Mouse (Mus musculus) WW6 (cell line): ENCODE measurements at regions not wholly inside any gene's neighbourhood (a gene's known extent, or its start where the extent isn't known, plus 50 kb on each side); places are given as distances from the start of the nearest gene placed in this dataset.
"Not testable (repeated sequence)": the region's sequence is repeated elsewhere in the genome, so short reads cannot be mapped to it uniquely, and the experiment has no call there.

ENCODE experiments used
- DNase-seq: peaks from one replicate; pipeline ENCODE4 v3.0.0-alpha.2; 2013; ENCODE audit warnings: low read depth, low spot score

GRCm38 (mm10) chr17:48672749-48673148 lies 218.0 kb downstream of the Unc5cl start:
- no peak for DNase-seq

- no peak for DNase-seq
Observed at GRCm38 (mm10) chr17:48678216-48678832, 223.6 kb downstream of the Unc5cl start.

- no peak for DNase-seq
Observed at GRCm38 (mm10) chr17:48680331-48680730, 225.6 kb downstream of the Unc5cl start.

- DNase-seq = no peak
Observed at GRCm38 (mm10) chr17:48688944-48689343, 234.2 kb downstream of the Unc5cl start.

GRCm38 (mm10) chr17:48698456-48698855 lies 233.7 kb upstream of the Lrfn2 start:
- DNase-seq = no peak

GRCm38 (mm10) chr17:48700591-48700990 lies 231.6 kb upstream of the Lrfn2 start:
- DNase-seq = peak; percentile 43

GRCm38 (mm10) chr17:48720506-48720905 lies 211.7 kb upstream of the Lrfn2 start:
- no peak for DNase-seq

- no peak for DNase-seq
Observed at GRCm38 (mm10) chr17:48723286-48723685, 208.9 kb upstream of the Lrfn2 start.

- no peak for DNase-seq
Observed at GRCm38 (mm10) chr17:48724513-48725112, 207.6 kb upstream of the Lrfn2 start.

GRCm38 (mm10) chr17:48726460-48726859 lies 205.7 kb upstream of the Lrfn2 start:
- DNase-seq = no peak

GRCm38 (mm10) chr17:48733801-48734200 lies 198.4 kb upstream of the Lrfn2 start:
- DNase-seq = no peak

GRCm38 (mm10) chr17:48737181-48737580 lies 195.0 kb upstream of the Lrfn2 start:
- not testable (repeated sequence) for DNase-seq

GRCm38 (mm10) chr17:48738708-48739107 lies 193.5 kb upstream of the Lrfn2 start:
- no peak for DNase-seq

- DNase-seq = no peak
Observed at GRCm38 (mm10) chr17:48742769-48743405, 189.3 kb upstream of the Lrfn2 start.

GRCm38 (mm10) chr17:48770099-48770498 lies 162.1 kb upstream of the Lrfn2 start:
- DNase-seq = no peak

- no peak for DNase-seq
Observed at GRCm38 (mm10) chr17:48771721-48772320, 160.4 kb upstream of the Lrfn2 start.

GRCm38 (mm10) chr17:48774172-48774890 lies 157.8 kb upstream of the Lrfn2 start:
- no peak for DNase-seq

GRCm38 (mm10) chr17:48775479-48775878 lies 156.7 kb upstream of the Lrfn2 start:
- DNase-seq = no peak

GRCm38 (mm10) chr17:48776502-48776902 lies 155.7 kb upstream of the Lrfn2 start:
- DNase-seq = no peak

GRCm38 (mm10) chr17:48780217-48780616 lies 152.0 kb upstream of the Lrfn2 start:
- no peak for DNase-seq

- no peak for DNase-seq
Observed at GRCm38 (mm10) chr17:48784417-48784816, 147.8 kb upstream of the Lrfn2 start.

- no peak for DNase-seq
Observed at GRCm38 (mm10) chr17:48786501-48786900, 145.7 kb upstream of the Lrfn2 start.
